Mouse (Mus musculus): ENCODE results near the gene Spib. TPM values are rescaled to one million over a fixed set of nuclear protein-coding genes. Genes with fewer than 3 reads are reported as not detected.
A peak's percentile ranks its signal among the peaks of the same experiment; 100 is the strongest.

Gene Spib
- polyA plus RNA-seq, 1 experiment from 2014 or later = 0.05 TPM

DNA sequence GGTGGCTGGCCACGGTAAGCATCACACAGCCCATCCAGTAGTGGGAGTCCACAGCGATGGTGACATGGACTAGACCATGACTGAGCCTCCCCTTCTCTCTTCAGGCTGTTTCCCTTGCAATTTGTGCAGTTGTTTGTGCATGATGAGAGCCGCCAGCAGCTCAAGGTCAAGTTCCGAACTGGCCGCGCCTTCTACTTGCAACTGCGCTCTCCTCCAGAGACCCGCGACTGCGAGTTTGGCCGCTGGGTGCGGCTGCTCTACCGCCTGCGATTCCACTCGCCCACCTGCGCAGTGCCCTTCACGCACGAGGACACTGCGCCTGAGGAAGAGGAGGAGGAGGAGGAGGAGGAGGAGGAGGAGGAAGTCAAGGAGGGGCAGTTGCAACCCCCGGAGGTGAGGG lies 31.8 kb downstream of the Spib start:
- H3K4me1 ChIP-seq (replicated peaks; ENCODE audit: control insufficient read depth, insufficient read depth, low read length) = peaks cover 10% of the 10 kb centered on the region; the same call in 1 of the 2 replicates
- no peaks in the 10 kb centered on the region for H3K9me3 ChIP-seq (ENCODE audit: control insufficient read depth, low read length)
- peaks cover 6% of the 10 kb centered on the region; the same call in 1 of the 2 replicates for H3K27me3 ChIP-seq (replicated peaks; ENCODE audit: control insufficient read depth, insufficient read depth, low read length)
- ATAC-seq (replicated peaks; ENCODE audit: low FRiP score) (no peak), DNase-seq (ENCODE audit: low spot score) (no peak)
- no peak overlapping the region for H3K4me2 ChIP-seq
- H3K27ac ChIP-seq (ENCODE audit: low read depth, low read length) = no peak overlapping the region
- no peak overlapping the region for H3K4me3 ChIP-seq (ENCODE audit: low read depth, low read length)
- 50% methylated on average over 20 of the region's 20 CpGs for WGBS
- no peaks in the 10 kb centered on the region for H3K36me3 ChIP-seq (ENCODE audit: control insufficient read depth, insufficient read depth, low read length)
- H3K9ac ChIP-seq (ENCODE audit: low read depth, low read length) = no peak overlapping the region

GRCm38 (mm10) chr7:44498922-44499321 lies 32.9 kb downstream of the Spib start:
- Histone ChIP-seq H3K9me3 (ENCODE audit: control insufficient read depth, low read length) (no peaks in the 10 kb centered on the region), H3K9ac (ENCODE audit: low read depth, low read length) (no peak overlapping the region), H3K4me2 (no peak overlapping the region), H3K4me1 (replicated peaks; ENCODE audit: control insufficient read depth, insufficient read depth, low read length) (peaks cover 14% of the 10 kb centered on the region; the same call in 1 of the 2 replicates), H3K36me3 (ENCODE audit: control insufficient read depth, insufficient read depth, low read length) (peaks cover 2% of the 10 kb centered on the region; the same call in 1 of the 2 replicates), H3K27ac (ENCODE audit: low read depth, low read length) (no peak overlapping the region), H3K27me3 (replicated peaks; ENCODE audit: control insufficient read depth, insufficient read depth, low read length) (peaks cover 6% of the 10 kb centered on the region; the same call in 1 of the 2 replicates), H3K4me3 (ENCODE audit: low read depth, low read length) (no peak overlapping the region)
- no peak for ATAC-seq (replicated peaks; ENCODE audit: low FRiP score)
- no peak for DNase-seq (ENCODE audit: low spot score)
- 57% methylated on average over 1 of the region's 1 CpGs for WGBS

DNA sequence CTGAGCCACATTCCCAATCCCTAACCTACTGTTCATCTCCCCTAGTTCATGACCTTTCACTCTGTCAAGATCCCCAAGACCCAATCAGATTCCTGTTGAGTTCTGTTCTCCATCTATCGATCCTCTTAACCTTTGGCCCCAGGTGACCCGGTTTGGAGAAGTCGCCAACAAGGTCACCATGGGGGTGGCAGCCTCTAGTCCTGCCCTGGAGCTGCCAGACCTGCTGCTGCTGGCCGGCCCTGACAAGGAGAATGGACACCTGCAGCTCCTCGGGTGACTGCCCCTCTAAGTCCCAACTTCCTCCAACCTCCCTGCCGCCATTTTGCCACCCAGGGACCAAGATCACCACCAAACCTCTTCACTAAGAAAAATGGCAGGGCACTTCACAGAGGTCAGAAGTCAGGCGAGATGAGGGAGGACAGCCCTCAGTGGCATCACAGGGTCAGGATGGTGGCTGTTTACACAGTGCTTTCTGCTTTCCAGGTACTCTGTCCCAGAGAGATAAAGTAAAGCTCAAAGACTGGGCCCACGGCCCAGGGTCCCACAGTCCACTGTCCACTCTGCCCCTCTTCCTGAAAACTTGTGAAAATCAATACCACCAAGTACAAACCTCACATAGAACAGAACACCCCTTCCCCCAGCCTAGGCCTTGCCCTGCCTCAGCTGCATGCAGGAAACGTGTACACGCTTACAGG lies 34.4 kb downstream of the Spib start:
- Histone ChIP-seq H3K4me1 (replicated peaks; ENCODE audit: control insufficient read depth, insufficient read depth, low read length) (peaks cover 14% of the 10 kb centered on the region; the same call in 1 of the 2 replicates), H3K36me3 (ENCODE audit: control insufficient read depth, insufficient read depth, low read length) (peaks cover 3% of the 10 kb centered on the region; the same call in 1 of the 2 replicates), H3K9ac (ENCODE audit: low read depth, low read length) (peak overlapping the region; percentile 74), H3K9me3 (ENCODE audit: control insufficient read depth, low read length) (no peaks in the 10 kb centered on the region), H3K4me2 (peak overlapping the region; percentile 88), H3K27me3 (replicated peaks; ENCODE audit: control insufficient read depth, insufficient read depth, low read length) (peaks cover 6% of the 10 kb centered on the region; the same call in 1 of the 2 replicates), H3K27ac (ENCODE audit: low read depth, low read length) (peak overlapping the region; percentile 80; the same call in 1 of the 2 replicates), H3K4me3 (ENCODE audit: low read depth, low read length) (peak overlapping the region; percentile 59)
- 72% methylated on average over 10 of the region's 10 CpGs for WGBS
- ATAC-seq (replicated peaks; ENCODE audit: low FRiP score) (no peak), DNase-seq (ENCODE audit: low spot score) (no peak)

- H3K4me3 ChIP-seq (ENCODE audit: low read depth, low read length) = peak overlapping the region; percentile 59
- DNase-seq (ENCODE audit: low spot score) (no peak), ATAC-seq (replicated peaks; ENCODE audit: low FRiP score) (peak; percentile 65)
- peaks cover 8% of the 10 kb centered on the region for H3K36me3 ChIP-seq (ENCODE audit: control insufficient read depth, insufficient read depth, low read length)
- peak overlapping the region; percentile 88 for H3K4me2 ChIP-seq
- H3K27me3 ChIP-seq (replicated peaks; ENCODE audit: control insufficient read depth, insufficient read depth, low read length) = peaks cover 6% of the 10 kb centered on the region; the same call in 1 of the 2 replicates
- H3K9me3 ChIP-seq (ENCODE audit: control insufficient read depth, low read length) = no peaks in the 10 kb centered on the region
- 1% methylated on average over 26 of the region's 26 CpGs for WGBS
- H3K27ac ChIP-seq (ENCODE audit: low read depth, low read length) = peak overlapping the region; percentile 80
- peak overlapping the region; percentile 74 for H3K9ac ChIP-seq (ENCODE audit: low read depth, low read length)
- peaks cover 14% of the 10 kb centered on the region; the same call in 1 of the 2 replicates for H3K4me1 ChIP-seq (replicated peaks; ENCODE audit: control insufficient read depth, insufficient read depth, low read length)
Observed at GRCm38 (mm10) chr7:44496771-44497109, 35.1 kb downstream of the Spib start.

DNA sequence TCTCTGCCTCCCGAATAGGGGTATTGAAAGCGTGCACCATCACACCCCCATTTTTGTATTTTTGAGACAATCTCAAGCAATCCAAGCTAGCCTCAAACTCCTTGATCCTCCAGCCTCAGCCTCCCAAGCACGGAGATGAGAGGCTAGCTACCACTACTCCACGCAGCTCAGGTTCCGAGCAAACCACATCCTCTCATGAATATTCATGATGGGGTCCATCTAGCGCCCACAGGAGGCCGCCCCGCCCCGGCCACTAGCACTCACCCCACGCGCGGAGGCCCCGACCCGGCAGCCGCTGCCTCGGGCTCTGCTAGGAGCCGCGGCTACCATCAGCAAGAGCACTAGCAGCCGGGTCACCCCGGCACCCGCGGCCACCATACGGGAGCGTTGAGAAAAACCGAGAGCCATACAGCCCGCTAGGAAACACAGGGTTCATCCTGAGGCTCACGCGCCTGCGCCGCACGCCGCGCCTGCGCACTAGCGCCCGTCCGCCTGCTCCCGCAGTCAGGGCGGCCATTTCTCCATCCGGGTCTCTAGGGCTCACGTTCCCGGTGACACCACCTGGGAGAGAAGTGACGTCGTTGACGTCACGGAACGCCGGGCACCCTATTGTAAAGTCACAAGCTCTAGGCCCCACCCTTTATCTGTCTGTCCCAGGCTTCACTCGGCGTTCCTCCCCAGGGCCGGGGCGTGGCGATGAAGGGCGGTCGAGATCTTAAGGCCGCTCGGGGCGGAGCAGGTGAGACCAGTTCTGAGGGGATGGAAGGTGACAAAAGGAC lies 35.7 kb downstream of the Spib start, which contains the start of the genes Emc10 and Fam71e1:
Gene Emc10 (minus strand): TSS at position 538 of the 779 bp plus-strand sequence.
Gene Fam71e1 (plus strand): TSS at position 590 of the 779 bp plus-strand sequence.
- peak within 1 kb of the TSS; percentile 87 for H3K27ac ChIP-seq (ENCODE audit: low read depth, low read length)
- WGBS = under 1% methylated on average over 58 of the region's 58 CpGs
- ATAC-seq (replicated peaks; ENCODE audit: low FRiP score) = peak; percentile 97

DNA sequence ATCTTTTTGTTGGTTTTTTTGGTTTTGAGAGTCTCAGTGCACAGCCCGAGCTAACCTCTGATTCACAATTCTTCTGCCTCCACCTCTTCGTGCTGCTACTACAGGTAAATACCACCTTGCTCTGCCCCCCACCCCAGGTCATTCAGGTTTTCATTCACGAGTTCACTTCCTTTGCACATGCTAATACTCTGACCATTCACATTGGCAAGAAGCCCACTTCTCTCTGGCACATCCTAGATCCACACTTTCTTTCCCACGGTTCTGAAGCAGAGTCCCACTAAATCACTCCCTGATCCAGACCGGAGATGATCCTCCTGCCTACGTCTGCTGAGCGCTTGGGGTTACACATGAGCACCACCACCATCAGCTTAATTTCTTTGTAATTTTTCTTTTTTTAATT lies 36.8 kb downstream of the Spib start:
- WGBS = 87% methylated on average over 7 of the region's 7 CpGs
- H3K27ac ChIP-seq (ENCODE audit: low read depth, low read length) = no peak overlapping the region
- H3K27me3 ChIP-seq (replicated peaks; ENCODE audit: control insufficient read depth, insufficient read depth, low read length) = peaks cover 4% of the 10 kb centered on the region; the same call in 1 of the 2 replicates
- peak overlapping the region; percentile 59 for H3K4me3 ChIP-seq (ENCODE audit: low read depth, low read length)
- peaks cover 14% of the 10 kb centered on the region; the same call in 1 of the 2 replicates for H3K4me1 ChIP-seq (replicated peaks; ENCODE audit: control insufficient read depth, insufficient read depth, low read length)
- peak overlapping the region; percentile 88 for H3K4me2 ChIP-seq
- ATAC-seq (replicated peaks; ENCODE audit: low FRiP score) (no peak), DNase-seq (ENCODE audit: low spot score) (no peak)
- peak overlapping the region; percentile 78 for H3K9ac ChIP-seq (ENCODE audit: low read depth, low read length)
- peaks cover 20% of the 10 kb centered on the region for H3K36me3 ChIP-seq (ENCODE audit: control insufficient read depth, insufficient read depth, low read length)
- no peaks in the 10 kb centered on the region for H3K9me3 ChIP-seq (ENCODE audit: control insufficient read depth, low read length)

More for the DNA sequence above, 35.7 kb downstream of the Spib start, which contains the start of the genes Emc10 and Fam71e1:
- H3K4me1 ChIP-seq (replicated peaks; ENCODE audit: control insufficient read depth, insufficient read depth, low read length) = peaks cover 14% of the 10 kb centered on the region; the same call in 1 of the 2 replicates
- H3K36me3 ChIP-seq (ENCODE audit: control insufficient read depth, insufficient read depth, low read length) = peaks cover 12% of the 10 kb centered on the region
- DNase-seq (ENCODE audit: low spot score) = peak; percentile 98
- H3K27me3 ChIP-seq (replicated peaks; ENCODE audit: control insufficient read depth, insufficient read depth, low read length) = peaks cover 6% of the 10 kb centered on the region; the same call in 1 of the 2 replicates
- H3K9ac ChIP-seq (ENCODE audit: low read depth, low read length) = peak within 1 kb of the TSS; percentile 78
- peak within 1 kb of the TSS; percentile 88 for H3K4me2 ChIP-seq
- H3K9me3 ChIP-seq (ENCODE audit: control insufficient read depth, low read length) = no peaks in the 10 kb centered on the region
- peak within 1 kb of the TSS; percentile 59 for H3K4me3 ChIP-seq (ENCODE audit: low read depth, low read length)

DNA sequence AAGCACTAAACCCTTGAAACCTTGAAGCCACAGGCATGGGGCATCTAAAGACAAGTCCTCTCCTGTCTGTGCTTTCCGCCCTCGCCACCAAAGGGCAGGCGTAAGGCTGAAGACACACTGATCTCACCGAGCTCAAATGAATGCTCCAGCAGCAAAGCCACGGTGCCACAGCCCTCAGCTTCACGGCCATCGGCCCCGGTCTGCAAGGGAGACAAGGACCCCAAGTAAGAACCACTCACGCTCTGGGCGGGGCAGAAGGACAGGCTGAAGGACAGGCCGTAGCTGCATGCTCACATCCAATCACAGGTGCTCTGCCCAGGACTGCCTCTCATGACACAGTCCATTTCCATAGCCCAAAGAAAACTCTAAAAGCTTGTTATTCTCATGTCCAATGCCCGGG lies 37.2 kb downstream of the Spib start:
- Histone ChIP-seq H3K27ac (ENCODE audit: low read depth, low read length) (no peak overlapping the region), H3K36me3 (ENCODE audit: control insufficient read depth, insufficient read depth, low read length) (peaks cover 23% of the 10 kb centered on the region), H3K9me3 (ENCODE audit: control insufficient read depth, low read length) (no peaks in the 10 kb centered on the region), H3K9ac (ENCODE audit: low read depth, low read length) (peak overlapping the region; percentile 78; the same call in 1 of the 2 replicates), H3K4me1 (replicated peaks; ENCODE audit: control insufficient read depth, insufficient read depth, low read length) (peaks cover 14% of the 10 kb centered on the region; the same call in 1 of the 2 replicates), H3K4me2 (peak overlapping the region; percentile 88), H3K4me3 (ENCODE audit: low read depth, low read length) (peak overlapping the region; percentile 5; the same call in 1 of the 2 replicates), H3K27me3 (replicated peaks; ENCODE audit: control insufficient read depth, insufficient read depth, low read length) (peaks cover under 1% of the 10 kb centered on the region; the same call in 1 of the 2 replicates)
- ATAC-seq (replicated peaks; ENCODE audit: low FRiP score) (no peak), DNase-seq (ENCODE audit: low spot score) (no peak)
- 87% methylated on average over 12 of the region's 12 CpGs for WGBS

DNA sequence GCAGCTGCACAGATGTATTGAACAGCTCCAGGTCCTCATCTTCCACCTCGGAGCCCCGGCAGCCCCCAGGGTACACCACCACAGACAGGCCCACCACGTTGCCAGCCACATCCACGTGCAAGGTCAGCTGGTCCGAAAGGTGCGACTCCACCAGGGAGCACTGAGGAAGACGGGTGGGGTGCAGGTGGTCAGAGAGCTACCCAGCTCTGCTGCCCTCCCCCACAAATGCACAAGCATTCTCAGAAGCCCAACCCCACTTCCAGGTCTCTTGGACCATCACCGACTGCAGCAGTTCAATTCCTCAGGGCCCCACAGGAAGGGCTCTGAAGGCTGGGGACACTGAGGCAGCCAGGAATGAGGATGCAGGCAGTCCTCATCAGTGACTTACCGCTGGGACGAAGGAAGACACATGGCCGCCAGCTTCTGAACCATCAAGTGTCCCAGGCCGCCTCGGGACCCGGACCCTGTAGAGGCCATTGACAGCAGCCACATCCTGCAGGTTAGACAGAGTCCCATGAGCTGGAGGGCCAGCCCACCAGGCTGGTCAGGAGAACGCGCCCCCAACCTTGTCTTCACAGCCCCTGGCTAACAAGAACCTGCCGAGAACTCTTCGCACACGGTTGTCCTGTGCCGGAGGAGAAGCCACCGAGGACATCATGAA lies 39.6 kb downstream of the Spib start:
- WGBS = 90% methylated on average over 21 of the region's 21 CpGs
- DNase-seq (ENCODE audit: low spot score) (no peak), ATAC-seq (replicated peaks; ENCODE audit: low FRiP score) (no peak)
- H3K4me3 ChIP-seq (ENCODE audit: low read depth, low read length) = no peak overlapping the region
- no peak overlapping the region for H3K9ac ChIP-seq (ENCODE audit: low read depth, low read length)
- H3K27ac ChIP-seq (ENCODE audit: low read depth, low read length) = no peak overlapping the region
- no peaks in the 10 kb centered on the region for H3K9me3 ChIP-seq (ENCODE audit: control insufficient read depth, low read length)
- H3K27me3 ChIP-seq (replicated peaks; ENCODE audit: control insufficient read depth, insufficient read depth, low read length) = no peaks in the 10 kb centered on the region
- no peak overlapping the region for H3K4me2 ChIP-seq
- peaks cover 26% of the 10 kb centered on the region for H3K36me3 ChIP-seq (ENCODE audit: control insufficient read depth, insufficient read depth, low read length)
- H3K4me1 ChIP-seq (replicated peaks; ENCODE audit: control insufficient read depth, insufficient read depth, low read length) = peaks cover 14% of the 10 kb centered on the region; the same call in 1 of the 2 replicates
